Mouse (Mus musculus): Measurements from ENCODE around the gene Ccdc170. TPM values are rescaled to one million over a fixed set of nuclear protein-coding genes. Genes with fewer than 3 reads are reported as not detected.

The Ccdc170 gene
- polyA plus RNA-seq, 1 experiment from 2014 or later = 0.18 TPM

Other genes starting within 250 kb of the Ccdc170 start
- gene Akap12, start 216.1 kb upstream of the Ccdc170 start, polyA plus RNA-seq (2015; fragmentation: Nextera tagmentation; extraction: Ambion mirVana) = 40.6 and 43.5 TPM in 2 replicates
- 9.0 and 10.0 TPM in 2 replicates for gene Zbtb2, start 94.4 kb upstream of the Ccdc170 start, polyA plus RNA-seq (2015; fragmentation: Nextera tagmentation; extraction: Ambion mirVana)
- gene Rmnd1, start 50.1 kb upstream of the Ccdc170 start, polyA plus RNA-seq (2015; fragmentation: Nextera tagmentation; extraction: Ambion mirVana) = 119 and 122 TPM in 2 replicates
- gene Armt1, start 50.0 kb upstream of the Ccdc170 start, polyA plus RNA-seq (2015; fragmentation: Nextera tagmentation; extraction: Ambion mirVana) = 16.2 and 18.0 TPM in 2 replicates
- 0.29 and 0.39 TPM in 2 replicates for gene Esr1, start 129.1 kb downstream of the Ccdc170 start, polyA plus RNA-seq (2015; fragmentation: Nextera tagmentation; extraction: Ambion mirVana)